Mouse (Mus musculus): ENCODE results near the gene Scaf11. TPM values are rescaled to one million over a fixed set of nuclear protein-coding genes. Genes with fewer than 3 reads are reported as not detected.
"Not testable (repeated sequence)": the region's sequence is repeated elsewhere in the genome, so short reads cannot be mapped to it uniquely, and the experiment has no call there.

Scaf11 gene
- 105 and 106 TPM in 2 replicates for polyA plus RNA-seq (2014; fragmentation: Nextera tagmentation; extraction: Ambion mirVana)

DNA sequence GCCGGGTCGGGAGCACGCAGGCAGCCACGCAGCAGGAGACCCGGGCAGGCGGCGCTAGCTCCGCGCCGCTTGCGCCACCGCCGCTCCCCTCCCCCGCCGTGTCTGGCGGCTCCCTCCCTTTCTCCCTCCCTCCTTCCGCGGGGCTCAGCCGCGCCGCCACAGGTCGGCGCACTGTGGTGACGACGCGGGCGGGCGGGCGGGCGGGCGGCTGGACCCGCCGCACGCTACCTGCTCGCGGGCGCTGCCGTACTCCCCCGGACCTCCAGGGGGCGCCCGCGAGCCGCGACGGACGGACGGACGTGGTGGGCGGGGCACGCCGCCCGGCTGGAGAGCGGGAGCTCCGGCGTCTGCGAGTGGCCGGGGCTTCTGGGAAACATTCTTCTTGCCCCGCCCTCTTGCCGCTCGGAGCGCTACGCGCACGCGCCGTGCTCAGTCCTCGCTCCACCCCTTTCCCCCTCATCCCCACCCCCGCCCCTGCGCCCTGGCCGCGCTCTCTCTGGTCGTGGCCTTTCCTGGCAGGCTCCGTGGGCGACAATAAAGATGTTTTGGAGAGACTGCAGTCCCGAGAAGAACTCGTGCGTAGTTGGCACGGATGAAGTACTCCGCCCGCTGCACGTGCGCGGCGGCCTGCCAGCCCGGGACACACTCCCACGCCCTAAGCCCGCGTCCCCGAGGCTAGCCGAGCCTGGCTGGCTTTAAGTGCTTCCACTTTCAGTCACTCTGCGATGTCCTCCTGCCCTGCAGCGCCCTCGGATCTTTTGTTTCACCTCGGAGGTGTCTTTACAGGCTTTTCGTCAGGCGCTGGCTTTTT lies at the start of gene Scaf11:
Gene Scaf11, minus strand, starts transcription at position 114 of the 811 bp plus-strand sequence.
- Histone ChIP-seq H3K9me3 (ENCODE audit: control insufficient read depth, low read length) (no peaks in the 10 kb centered on the region), H3K27ac (ENCODE audit: low read depth, low read length) (peak within 1 kb of the TSS; percentile 99), H3K27me3 (replicated peaks; ENCODE audit: control insufficient read depth, insufficient read depth, low read length) (no peaks in the 10 kb centered on the region), H3K9ac (ENCODE audit: low read depth, low read length) (peak within 1 kb of the TSS; percentile 99), H3K36me3 (ENCODE audit: control insufficient read depth, insufficient read depth, low read length) (peaks cover 3% of the 10 kb centered on the region; the same call in 1 of the 2 replicates), H3K4me3 (ENCODE audit: low read depth, low read length) (peak within 1 kb of the TSS; percentile 98), H3K4me2 (peak within 1 kb of the TSS; percentile 88), H3K4me1 (replicated peaks; ENCODE audit: control insufficient read depth, insufficient read depth, low read length) (peaks cover 29% of the 10 kb centered on the region)
- ATAC-seq (replicated peaks; ENCODE audit: low FRiP score): peak; percentile 91
- WGBS: under 1% methylated on average over 69 of the region's 96 CpGs
- peak; percentile 95 for DNase-seq (ENCODE audit: low spot score)

DNA sequence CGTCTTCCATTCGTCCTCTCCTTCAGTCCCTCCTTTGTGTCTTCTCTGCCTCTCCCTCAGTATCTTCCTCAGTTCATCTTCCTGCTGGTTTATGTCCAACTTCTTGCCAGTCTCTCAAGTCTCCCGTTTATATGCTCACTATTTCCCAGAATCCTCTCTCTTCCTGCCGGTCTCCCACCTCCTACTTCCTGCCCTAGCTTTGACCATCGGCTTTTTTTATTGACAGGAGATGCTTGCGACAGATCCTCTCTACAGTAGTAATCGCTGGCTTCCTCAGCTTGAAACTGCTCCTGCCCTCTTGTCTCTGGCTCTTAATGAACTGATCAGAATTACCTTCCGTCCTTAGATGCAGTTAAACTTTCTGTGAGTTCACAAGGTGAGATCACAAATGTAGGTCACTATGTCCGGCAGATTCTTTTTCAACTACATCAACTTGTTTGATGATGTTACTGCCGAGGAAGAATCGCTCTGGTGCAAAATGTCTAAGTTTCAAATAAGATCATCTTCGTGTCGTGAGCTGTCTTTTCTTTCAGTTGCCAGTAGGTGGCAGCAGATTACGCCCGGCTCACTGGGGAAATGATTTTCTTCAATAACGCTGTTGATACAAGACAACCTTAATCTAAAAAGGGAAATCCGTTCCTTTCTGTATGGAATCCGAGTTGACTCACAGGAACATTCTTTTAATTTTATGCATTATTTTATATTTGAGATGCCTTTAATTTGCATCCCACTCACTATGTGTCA lies 46.6 kb upstream of the Scaf11 start:
- Histone ChIP-seq H3K9me3 (ENCODE audit: control insufficient read depth, low read length) (peaks cover 12% of the 10 kb centered on the region; the same call in 1 of the 2 replicates), H3K36me3 (ENCODE audit: control insufficient read depth, insufficient read depth, low read length) (no peaks in the 10 kb centered on the region), H3K4me3 (ENCODE audit: low read depth, low read length) (0 out of 2 replicates have a peak overlapping the region, but pooled peaks have one; percentile 22), H3K4me2 (peak overlapping the region; percentile 51), H3K27ac (ENCODE audit: low read depth, low read length) (no peak overlapping the region), H3K9ac (ENCODE audit: low read depth, low read length) (no peak overlapping the region), H3K4me1 (replicated peaks; ENCODE audit: control insufficient read depth, insufficient read depth, low read length) (no peaks in the 10 kb centered on the region), H3K27me3 (replicated peaks; ENCODE audit: control insufficient read depth, insufficient read depth, low read length) (no peaks in the 10 kb centered on the region)
- 32% methylated on average over 18 of the region's 18 CpGs for WGBS
- ATAC-seq (replicated peaks; ENCODE audit: low FRiP score): no peak
- no peak for DNase-seq (ENCODE audit: low spot score)

DNA sequence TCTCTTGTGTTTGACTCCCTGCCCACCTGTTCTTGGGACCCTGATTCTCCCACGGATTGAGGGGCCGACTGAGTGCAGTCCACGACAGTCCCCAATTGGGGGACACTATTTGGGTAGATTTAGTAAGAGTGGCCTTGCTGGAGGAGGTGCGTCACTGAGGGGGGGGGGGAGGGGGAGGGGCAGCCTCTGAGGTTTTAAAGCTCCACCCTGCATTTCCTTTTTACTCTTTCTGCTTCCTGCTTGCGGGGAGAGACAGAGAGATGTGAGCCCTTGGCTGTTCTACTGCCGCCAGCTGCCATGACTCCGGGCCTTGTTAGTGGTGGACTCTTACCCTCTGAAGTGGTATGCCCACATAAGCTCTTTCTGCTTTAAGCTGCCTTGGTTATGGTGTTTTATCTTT lies 37.0 kb upstream of the Scaf11 start:
- no peak overlapping the region for H3K4me2 ChIP-seq
- H3K4me1 ChIP-seq (replicated peaks; ENCODE audit: control insufficient read depth, insufficient read depth, low read length): no peaks in the 10 kb centered on the region
- no peak overlapping the region for H3K27ac ChIP-seq (ENCODE audit: low read depth, low read length)
- no peak overlapping the region for H3K9ac ChIP-seq (ENCODE audit: low read depth, low read length)
- no peaks in the 10 kb centered on the region for H3K36me3 ChIP-seq (ENCODE audit: control insufficient read depth, insufficient read depth, low read length)
- H3K27me3 ChIP-seq (replicated peaks; ENCODE audit: control insufficient read depth, insufficient read depth, low read length): no peaks in the 10 kb centered on the region
- no peak for DNase-seq (ENCODE audit: low spot score)
- H3K9me3 ChIP-seq (ENCODE audit: control insufficient read depth, low read length): peaks cover 9% of the 10 kb centered on the region
- no peak for ATAC-seq (replicated peaks; ENCODE audit: low FRiP score)
- H3K4me3 ChIP-seq (ENCODE audit: low read depth, low read length): no peak overlapping the region
- 80% methylated on average over 7 of the region's 7 CpGs for WGBS

DNA sequence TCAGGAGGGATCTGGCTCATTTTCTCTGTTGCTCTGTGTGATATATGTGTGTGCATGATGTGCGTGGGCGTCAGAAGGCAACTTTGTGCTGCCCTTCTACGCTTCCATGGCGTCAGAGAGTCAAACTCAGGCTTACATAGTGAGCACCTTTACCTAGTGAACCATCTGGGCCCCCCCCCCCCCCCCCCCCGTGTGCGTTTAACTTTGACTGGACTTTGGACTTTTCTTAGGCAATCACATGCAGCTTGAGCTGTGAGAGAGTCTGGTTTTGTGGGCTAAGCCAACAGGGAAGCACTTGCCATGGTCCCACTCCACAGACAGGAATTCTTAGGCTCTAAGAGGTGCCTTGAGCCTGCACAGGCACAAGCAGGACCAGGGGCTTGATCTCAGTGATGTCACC lies 33.6 kb upstream of the Scaf11 start:
- no peak for DNase-seq (ENCODE audit: low spot score)
- Histone ChIP-seq H3K4me3 (ENCODE audit: low read depth, low read length) (no peak overlapping the region), H3K4me1 (replicated peaks; ENCODE audit: control insufficient read depth, insufficient read depth, low read length) (peaks cover 5% of the 10 kb centered on the region; the same call in 1 of the 2 replicates), H3K4me2 (no peak overlapping the region), H3K9me3 (ENCODE audit: control insufficient read depth, low read length) (peaks cover 5% of the 10 kb centered on the region), H3K9ac (ENCODE audit: low read depth, low read length) (no peak overlapping the region), H3K36me3 (ENCODE audit: control insufficient read depth, insufficient read depth, low read length) (no peaks in the 10 kb centered on the region), H3K27me3 (replicated peaks; ENCODE audit: control insufficient read depth, insufficient read depth, low read length) (no peaks in the 10 kb centered on the region), H3K27ac (ENCODE audit: low read depth, low read length) (no peak overlapping the region)
- WGBS: 75% methylated on average over 6 of the region's 6 CpGs
- ATAC-seq (replicated peaks; ENCODE audit: low FRiP score): no peak

DNA sequence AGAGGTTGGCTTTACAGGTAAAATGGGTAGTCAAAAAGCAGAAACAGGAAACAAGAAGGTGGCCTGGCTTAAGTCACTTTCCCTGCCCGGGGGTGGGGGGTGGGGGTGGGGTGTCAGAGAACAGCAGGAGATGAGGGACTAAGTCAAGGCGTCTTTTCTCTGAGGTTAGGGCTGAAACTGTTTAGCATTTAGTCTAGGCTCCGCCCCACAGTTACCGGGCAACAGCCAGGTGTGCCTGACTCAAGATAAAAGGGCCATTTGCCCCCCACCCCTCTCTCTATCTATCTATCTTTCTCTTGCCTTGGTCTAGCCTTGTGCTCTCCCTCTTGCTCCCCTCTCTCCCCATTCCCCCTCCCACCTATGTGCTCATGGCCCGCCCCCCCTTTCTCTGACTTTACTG lies 32.9 kb upstream of the Scaf11 start:
- Histone ChIP-seq H3K4me2 (no peak overlapping the region), H3K4me1 (replicated peaks; ENCODE audit: control insufficient read depth, insufficient read depth, low read length) (peaks cover 5% of the 10 kb centered on the region; the same call in 1 of the 2 replicates), H3K4me3 (ENCODE audit: low read depth, low read length) (no peak overlapping the region), H3K27ac (ENCODE audit: low read depth, low read length) (no peak overlapping the region), H3K9me3 (ENCODE audit: control insufficient read depth, low read length) (peaks cover 5% of the 10 kb centered on the region), H3K36me3 (ENCODE audit: control insufficient read depth, insufficient read depth, low read length) (no peaks in the 10 kb centered on the region), H3K27me3 (replicated peaks; ENCODE audit: control insufficient read depth, insufficient read depth, low read length) (no peaks in the 10 kb centered on the region), H3K9ac (ENCODE audit: low read depth, low read length) (no peak overlapping the region)
- ATAC-seq (replicated peaks; ENCODE audit: low FRiP score) (no peak), DNase-seq (ENCODE audit: low spot score) (no peak)
- WGBS: 72% methylated on average over 5 of the region's 5 CpGs

DNA sequence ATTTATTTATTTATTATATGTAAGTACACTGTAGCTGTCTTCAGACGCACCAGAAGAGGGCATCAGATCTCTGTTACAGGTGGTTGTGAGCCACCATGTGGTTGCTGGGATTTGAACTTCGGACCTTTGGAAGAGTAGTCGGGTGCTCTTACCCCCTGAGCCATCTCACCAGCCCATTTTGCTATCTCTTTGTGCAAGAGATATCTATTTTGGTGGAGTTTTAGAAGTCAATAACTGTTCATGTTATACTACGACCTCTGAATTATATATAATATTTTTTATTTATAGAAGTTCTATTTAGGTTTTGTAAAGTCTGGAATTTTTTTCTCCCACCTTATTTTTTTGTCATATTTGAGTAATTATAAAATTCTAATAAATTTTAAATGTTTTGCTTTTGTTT lies 32.3 kb upstream of the Scaf11 start:
- DNase-seq (ENCODE audit: low spot score); H3K4me3 ChIP-seq (ENCODE audit: low read depth, low read length); H3K36me3 ChIP-seq (ENCODE audit: control insufficient read depth, insufficient read depth, low read length); ATAC-seq (replicated peaks; ENCODE audit: low FRiP score); H3K9me3 ChIP-seq (ENCODE audit: control insufficient read depth, low read length); H3K4me1 ChIP-seq (replicated peaks; ENCODE audit: control insufficient read depth, insufficient read depth, low read length); H3K27ac ChIP-seq (ENCODE audit: low read depth, low read length); H3K4me2 ChIP-seq; H3K27me3 ChIP-seq (replicated peaks; ENCODE audit: control insufficient read depth, insufficient read depth, low read length); H3K9ac ChIP-seq (ENCODE audit: low read depth, low read length): not testable (repeated sequence)
- WGBS: 77% methylated on average over 4 of the region's 4 CpGs

DNA sequence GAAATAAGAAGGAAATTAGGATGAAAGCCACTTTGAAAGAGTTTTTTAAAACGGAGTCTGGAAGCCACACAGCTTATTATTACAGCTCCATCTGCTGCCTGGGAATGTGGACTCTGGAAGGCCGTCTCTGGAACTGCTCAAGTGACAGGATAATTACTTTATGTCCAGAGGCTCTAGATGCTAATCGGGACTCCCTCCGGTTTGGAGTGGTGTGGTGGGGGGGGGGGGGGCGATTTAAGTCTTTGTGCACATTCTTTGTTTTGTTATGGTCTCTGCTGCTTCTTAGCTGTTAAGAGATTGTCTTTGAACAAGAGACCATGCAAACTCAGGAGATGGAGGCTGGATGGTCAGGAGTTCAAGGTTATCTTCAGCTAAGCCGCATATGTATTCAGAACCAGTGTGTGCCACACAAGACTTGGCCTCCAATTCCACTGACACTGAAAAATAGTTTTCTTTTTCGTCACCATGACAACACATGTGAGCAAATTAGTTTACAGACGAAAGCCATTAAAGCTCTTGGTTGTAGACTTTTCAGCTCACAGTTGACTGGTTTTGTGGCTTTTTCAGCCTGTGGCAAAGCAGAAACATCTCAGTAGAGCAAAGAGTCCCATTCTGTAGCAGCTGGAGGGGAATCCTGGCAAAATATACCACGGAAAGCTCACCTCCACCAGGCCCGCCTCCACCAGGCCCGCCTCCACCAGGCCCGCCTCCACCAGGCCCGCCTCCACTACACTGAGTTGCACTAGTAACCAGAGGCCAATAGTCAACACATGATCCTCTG lies 31.4 kb upstream of the Scaf11 start:
- no peak overlapping the region for H3K9ac ChIP-seq (ENCODE audit: low read depth, low read length)
- DNase-seq (ENCODE audit: low spot score) (no peak), ATAC-seq (replicated peaks; ENCODE audit: low FRiP score) (no peak)
- peaks cover 5% of the 10 kb centered on the region for H3K4me1 ChIP-seq (replicated peaks; ENCODE audit: control insufficient read depth, insufficient read depth, low read length)
- H3K9me3 ChIP-seq (ENCODE audit: control insufficient read depth, low read length): peaks cover 5% of the 10 kb centered on the region
- no peaks in the 10 kb centered on the region for H3K27me3 ChIP-seq (replicated peaks; ENCODE audit: control insufficient read depth, insufficient read depth, low read length)
- no peak overlapping the region for H3K4me2 ChIP-seq
- no peak overlapping the region for H3K4me3 ChIP-seq (ENCODE audit: low read depth, low read length)
- H3K36me3 ChIP-seq (ENCODE audit: control insufficient read depth, insufficient read depth, low read length): no peaks in the 10 kb centered on the region
- WGBS: 47% methylated on average over 13 of the region's 13 CpGs
- peak overlapping the region; percentile 21; the same call in 1 of the 2 replicates for H3K27ac ChIP-seq (ENCODE audit: low read depth, low read length)

DNA sequence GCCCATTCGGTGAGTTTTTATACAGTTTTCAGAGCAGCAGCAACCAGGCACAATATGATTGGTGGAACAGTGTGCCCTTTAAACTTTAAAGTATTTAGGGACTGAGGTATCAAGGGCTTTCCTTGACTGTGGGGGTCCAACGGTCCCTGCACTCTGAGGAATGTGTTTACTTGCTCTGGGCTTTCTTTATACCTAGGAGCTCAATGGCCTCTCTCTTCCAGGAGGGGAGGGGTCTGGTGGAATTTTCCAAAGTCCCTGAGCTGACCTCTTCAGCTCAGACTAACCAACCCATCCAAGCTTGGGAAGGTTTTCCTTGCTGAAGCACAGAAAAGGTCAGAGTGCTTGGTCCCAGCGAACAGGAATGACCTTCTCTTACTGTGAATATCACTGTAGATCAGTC lies 30.8 kb upstream of the Scaf11 start:
- no peak overlapping the region for H3K4me2 ChIP-seq
- no peak for ATAC-seq (replicated peaks; ENCODE audit: low FRiP score)
- H3K27ac ChIP-seq (ENCODE audit: low read depth, low read length): no peak overlapping the region
- no peaks in the 10 kb centered on the region for H3K36me3 ChIP-seq (ENCODE audit: control insufficient read depth, insufficient read depth, low read length)
- peaks cover 5% of the 10 kb centered on the region for H3K4me1 ChIP-seq (replicated peaks; ENCODE audit: control insufficient read depth, insufficient read depth, low read length)
- no peak for DNase-seq (ENCODE audit: low spot score)
- H3K9ac ChIP-seq (ENCODE audit: low read depth, low read length): no peak overlapping the region
- H3K4me3 ChIP-seq (ENCODE audit: low read depth, low read length): no peak overlapping the region
- peaks cover 5% of the 10 kb centered on the region for H3K9me3 ChIP-seq (ENCODE audit: control insufficient read depth, low read length)
- H3K27me3 ChIP-seq (replicated peaks; ENCODE audit: control insufficient read depth, insufficient read depth, low read length): no peaks in the 10 kb centered on the region
- WGBS: 43% methylated on average over 3 of the region's 3 CpGs
